Mouse (Mus musculus) embryonic facial prominence, embryonic 14.5 days (tissue): ENCODE measurements around the gene Pex11a. TPM values are rescaled to one million over a fixed set of nuclear protein-coding genes. Genes with fewer than 3 reads are reported as not detected.
A peak's percentile ranks its signal among the peaks of the same experiment; 100 is the strongest.
"Not testable (repeated sequence)": the region's sequence is repeated elsewhere in the genome, so short reads cannot be mapped to it uniquely, and the experiment has no call there.

Experiments
- ATAC-seq: fragments of 200-750 bp; cut with Nextera tagmentation; 2 replicates; pipeline ENCODE4 v1.8.0; 2017; ENCODE audit warnings: low read depth, moderate number of reproducible peaks, moderate TSS enrichment
- DNase-seq: peaks from one replicate; pipeline ENCODE4 v3.0.0-alpha.2; 2015; ENCODE audit warnings: low spot score
- H3K27ac ChIP-seq: fragments of 300-500 bp; sonication (generic); replicated peaks from 2 replicates; pipeline ENCODE4 v1.5.1; 2014; ENCODE audit warnings: low read depth, mild to moderate bottlenecking, low read length, moderate library complexity
- H3K27me3 ChIP-seq: fragments of 300-500 bp; sonication (generic); replicated peaks from 2 replicates; pipeline ENCODE4 v1.6.1; 2014; ENCODE audit warnings: low read length; ENCODE audit not compliant: control insufficient read depth, insufficient read depth
- H3K36me3 ChIP-seq: fragments of 300-500 bp; sonication (generic); 2 replicates; pipeline ENCODE4 v1.6.1; 2014; ENCODE audit warnings: low read length, mixed read lengths; ENCODE audit not compliant: control insufficient read depth, insufficient read depth
- H3K4me1 ChIP-seq: fragments of 300-500 bp; sonication (generic); 2 replicates; pipeline ENCODE4 v1.6.1; 2014; ENCODE audit warnings: antibody characterized with exemption, low read length; ENCODE audit not compliant: control insufficient read depth, insufficient read depth
- H3K4me2 ChIP-seq: fragments of 300-500 bp; sonication (generic); 2 replicates; pipeline ENCODE4 v1.6.1; 2014; ENCODE audit warnings: low read depth, mild to moderate bottlenecking, low read length, moderate library complexity, mixed read lengths
- H3K4me3 ChIP-seq: fragments of 300-500 bp; sonication (generic); 2 replicates; pipeline ENCODE4 v1.5.1; 2014; ENCODE audit warnings: low read depth, mild to moderate bottlenecking, low read length
- H3K9ac ChIP-seq: fragments of 300-500 bp; sonication (generic); 2 replicates; pipeline ENCODE4 v1.6.1; 2014; ENCODE audit warnings: low read depth, mild to moderate bottlenecking, low read length, moderate library complexity, mixed read lengths
- H3K9me3 ChIP-seq: fragments of 300-500 bp; sonication (generic); 2 replicates; pipeline ENCODE4 v1.6.1; 2016; ENCODE audit warnings: low read length; ENCODE audit not compliant: control insufficient read depth
- WGBS: fragments of 180-500 bp; shearing (Covaris S2); extraction: QIAGEN DNeasy Blood & Tissue Kit; methylation state at CpG from one replicate; pipeline ENCODE4 v1.1.7; 2014; 5-methylcytosine and 5-hydroxymethylcytosine counted together
- polyA plus RNA-seq: library from polyadenylated mRNA; unstranded; fragments of >200 nt; fragmentation: Nextera tagmentation; extraction: Ambion mirVana; gene quantifications from 2 replicates; pipeline ENCODE4 v1.2.1, GENCODE M21; 2014

Gene Pex11a
- 9.2 and 9.4 TPM in 2 replicates for polyA plus RNA-seq

DNA sequence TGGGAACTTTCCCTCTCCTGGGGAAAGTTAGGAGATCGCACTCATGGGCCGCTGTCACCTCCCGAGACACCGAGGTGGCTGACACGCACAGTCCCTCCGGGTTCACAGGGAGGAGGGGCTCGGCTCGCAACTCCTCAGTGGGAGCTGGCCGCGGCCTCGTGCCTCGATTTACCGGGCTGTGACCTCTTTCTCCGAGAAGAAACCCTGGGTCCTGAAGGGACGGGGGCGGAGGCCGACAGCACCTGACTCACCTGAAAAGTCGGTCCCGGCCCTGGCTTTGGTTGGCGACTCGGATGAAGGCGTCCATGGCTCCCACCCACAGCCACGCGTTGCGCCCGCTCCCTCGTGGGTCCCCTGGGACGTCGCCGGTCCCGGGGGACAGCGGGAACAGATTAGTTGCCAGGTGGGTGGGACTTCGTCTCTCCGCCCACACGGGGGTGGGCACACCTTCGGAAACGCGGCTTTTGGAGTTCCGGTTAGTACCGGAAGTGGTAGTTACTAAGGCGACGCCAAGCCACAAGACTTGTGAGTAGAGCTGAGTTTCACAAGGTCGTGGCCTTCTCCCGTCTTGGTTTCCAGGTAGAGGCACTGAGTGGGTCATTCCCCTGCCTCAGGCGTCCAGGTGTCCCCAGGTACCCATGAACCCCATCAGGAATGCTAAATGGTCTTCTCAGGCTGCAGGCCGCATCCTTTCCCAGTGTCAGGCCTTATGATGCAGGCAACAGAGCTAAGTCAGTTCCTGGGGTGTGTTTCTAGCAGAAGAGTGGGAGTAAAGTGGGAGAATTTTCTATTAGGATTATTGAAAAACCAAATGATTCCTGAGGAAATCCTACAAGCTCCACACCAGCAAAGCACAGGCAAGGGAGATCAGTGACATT is at the start of gene Pex11a, which contains the start of gene Wdr93:
Gene Pex11a (minus strand): TSS at position 473 of the 878 bp plus-strand sequence.
Gene Wdr93 (plus strand): TSS at position 505 of the 878 bp plus-strand sequence.
- peak within 1 kb of the TSS; percentile 81 for H3K4me2 ChIP-seq
- no peaks in the 10 kb centered on the region for H3K27me3 ChIP-seq
- H3K9ac ChIP-seq, result peak within 1 kb of the TSS; percentile 65
- ATAC-seq, result peak; percentile 85
- H3K27ac ChIP-seq, result no peak within 1 kb of the TSS
- 6% methylated on average over 22 of the region's 46 CpGs for WGBS
- DNase-seq, result peak; percentile 95
- no peaks in the 10 kb centered on the region for H3K9me3 ChIP-seq
- no peaks in the 10 kb centered on the region for H3K4me1 ChIP-seq
- peak within 1 kb of the TSS; percentile 56 for H3K4me3 ChIP-seq
- no peaks in the 10 kb centered on the region; the same call in 1 of the 2 replicates for H3K36me3 ChIP-seq

DNA sequence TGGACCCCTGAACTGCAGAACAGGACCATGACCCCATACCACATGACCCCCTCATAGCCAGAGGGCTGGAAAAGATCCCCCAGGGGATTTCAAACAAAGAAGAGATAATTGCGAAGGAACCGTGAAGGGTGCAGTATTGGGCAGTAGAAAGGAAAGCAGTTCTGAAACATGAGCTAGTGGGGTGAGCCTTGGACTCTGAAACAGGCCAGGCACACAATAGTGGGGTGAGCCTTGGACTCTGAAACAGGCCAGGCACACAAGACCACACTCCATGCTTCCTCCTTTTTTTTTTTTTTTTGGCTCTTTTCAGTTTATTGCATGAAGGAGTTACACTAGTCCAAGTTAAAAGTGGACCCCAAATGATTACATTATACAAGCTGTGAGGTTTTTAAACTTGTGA is 46.9 kb upstream of the Pex11a start:
- H3K9me3 ChIP-seq, H3K4me3 ChIP-seq, ATAC-seq, H3K4me2 ChIP-seq, H3K36me3 ChIP-seq, DNase-seq, H3K27ac ChIP-seq, H3K9ac ChIP-seq, H3K4me1 ChIP-seq: not testable (repeated sequence)
- H3K27me3 ChIP-seq, result peaks cover 39% of the 10 kb centered on the region
- 24% methylated on average over 2 of the region's 2 CpGs for WGBS

DNA sequence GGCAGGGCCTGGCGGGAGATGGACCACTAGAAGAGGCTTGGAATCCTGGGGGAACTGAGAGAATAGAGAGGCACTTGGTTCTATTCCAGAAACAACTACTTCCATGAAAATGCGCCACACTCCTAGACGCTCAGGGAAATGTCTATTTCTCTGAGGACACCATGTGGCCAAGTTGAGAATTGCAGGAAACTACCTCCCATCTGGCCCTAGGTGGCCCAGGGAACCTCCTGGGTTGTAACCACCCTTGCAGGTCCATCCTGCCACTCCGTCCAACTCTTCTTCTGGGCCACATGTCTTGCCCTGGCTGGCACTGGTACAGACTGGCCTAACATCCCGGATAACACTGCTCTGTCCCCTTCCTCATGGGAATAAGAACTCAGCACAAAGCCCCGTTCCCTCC is 43.4 kb upstream of the Pex11a start:
- peaks cover 10% of the 10 kb centered on the region for H3K27me3 ChIP-seq
- no peaks in the 10 kb centered on the region for H3K9me3 ChIP-seq
- H3K4me1 ChIP-seq, result no peaks in the 10 kb centered on the region
- no peak overlapping the region for H3K27ac ChIP-seq
- H3K9ac ChIP-seq, result no peak overlapping the region
- DNase-seq, result peak; percentile 71
- H3K4me3 ChIP-seq, result no peak overlapping the region
- peak; percentile 55; the same call in 1 of the 2 replicates for ATAC-seq
- no peak overlapping the region for H3K4me2 ChIP-seq
- no peaks in the 10 kb centered on the region for H3K36me3 ChIP-seq
- WGBS, result 14% methylated on average over 6 of the region's 6 CpGs

DNA sequence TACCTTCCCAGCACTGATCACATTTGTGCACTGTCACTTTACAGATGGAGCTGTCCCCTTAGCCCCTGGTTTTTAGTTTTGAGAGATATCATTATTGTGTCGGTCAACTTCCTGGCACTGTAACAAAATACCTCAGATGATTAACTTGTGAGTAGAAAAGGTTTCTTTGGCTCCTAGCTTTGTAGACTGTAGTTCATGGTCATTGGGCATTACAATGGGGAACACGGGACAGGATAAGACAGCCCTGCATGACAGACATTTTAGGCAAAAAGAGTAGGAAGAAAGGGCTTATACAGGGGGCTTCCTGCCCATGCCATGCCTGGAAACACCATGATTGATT is 39.6 kb upstream of the Pex11a start:
- no peak overlapping the region for H3K4me3 ChIP-seq
- no peak overlapping the region for H3K27ac ChIP-seq
- H3K9ac ChIP-seq, result no peak overlapping the region
- H3K36me3 ChIP-seq, result no peaks in the 10 kb centered on the region
- no peak for DNase-seq
- no peaks in the 10 kb centered on the region for H3K4me1 ChIP-seq
- no peaks in the 10 kb centered on the region for H3K9me3 ChIP-seq
- H3K4me2 ChIP-seq, result no peak overlapping the region
- H3K27me3 ChIP-seq, result no peaks in the 10 kb centered on the region
- ATAC-seq, result no peak
- WGBS, result 71% methylated on average over 2 of the region's 2 CpGs

DNA sequence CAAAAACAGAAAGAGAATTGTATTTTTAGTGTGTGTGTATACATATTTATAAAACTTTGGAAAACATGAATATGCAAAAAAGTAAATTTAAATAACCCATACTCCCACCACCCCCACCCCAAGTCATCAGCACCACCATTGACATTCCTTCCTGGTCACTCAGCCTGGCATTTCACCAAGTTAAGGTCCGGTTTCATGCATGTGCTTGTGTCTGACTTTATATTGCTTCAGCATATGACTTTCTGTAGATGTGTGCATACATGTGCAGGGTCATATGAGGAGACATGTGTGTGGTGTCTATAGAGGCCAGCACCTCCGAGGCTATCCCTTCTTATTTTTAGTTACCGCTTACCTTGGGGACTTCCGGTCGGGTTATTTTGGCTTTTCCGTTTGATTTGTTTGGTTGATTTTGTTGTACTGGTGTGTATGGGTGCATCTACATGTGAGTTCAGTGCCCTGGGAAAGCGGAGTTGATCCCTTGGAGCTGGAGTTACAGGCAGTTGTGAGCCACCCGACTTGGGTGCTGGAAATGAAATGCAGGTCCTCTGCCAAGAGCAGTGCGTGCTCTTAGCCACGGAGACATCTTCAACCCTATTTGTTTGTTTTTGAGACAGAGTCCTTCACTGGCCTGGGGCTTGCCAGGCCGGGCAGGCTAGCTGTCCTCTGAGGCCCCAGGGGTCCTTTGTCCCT is 39.0 kb upstream of the Pex11a start:
- no peak for DNase-seq
- Histone ChIP-seq H3K4me1 (no peaks in the 10 kb centered on the region), H3K27me3 (no peaks in the 10 kb centered on the region), H3K9me3 (no peaks in the 10 kb centered on the region), H3K27ac (no peak overlapping the region), H3K4me3 (no peak overlapping the region), H3K4me2 (no peak overlapping the region), H3K36me3 (no peaks in the 10 kb centered on the region), H3K9ac (no peak overlapping the region)
- 78% methylated on average over 11 of the region's 11 CpGs for WGBS
- no peak for ATAC-seq

DNA sequence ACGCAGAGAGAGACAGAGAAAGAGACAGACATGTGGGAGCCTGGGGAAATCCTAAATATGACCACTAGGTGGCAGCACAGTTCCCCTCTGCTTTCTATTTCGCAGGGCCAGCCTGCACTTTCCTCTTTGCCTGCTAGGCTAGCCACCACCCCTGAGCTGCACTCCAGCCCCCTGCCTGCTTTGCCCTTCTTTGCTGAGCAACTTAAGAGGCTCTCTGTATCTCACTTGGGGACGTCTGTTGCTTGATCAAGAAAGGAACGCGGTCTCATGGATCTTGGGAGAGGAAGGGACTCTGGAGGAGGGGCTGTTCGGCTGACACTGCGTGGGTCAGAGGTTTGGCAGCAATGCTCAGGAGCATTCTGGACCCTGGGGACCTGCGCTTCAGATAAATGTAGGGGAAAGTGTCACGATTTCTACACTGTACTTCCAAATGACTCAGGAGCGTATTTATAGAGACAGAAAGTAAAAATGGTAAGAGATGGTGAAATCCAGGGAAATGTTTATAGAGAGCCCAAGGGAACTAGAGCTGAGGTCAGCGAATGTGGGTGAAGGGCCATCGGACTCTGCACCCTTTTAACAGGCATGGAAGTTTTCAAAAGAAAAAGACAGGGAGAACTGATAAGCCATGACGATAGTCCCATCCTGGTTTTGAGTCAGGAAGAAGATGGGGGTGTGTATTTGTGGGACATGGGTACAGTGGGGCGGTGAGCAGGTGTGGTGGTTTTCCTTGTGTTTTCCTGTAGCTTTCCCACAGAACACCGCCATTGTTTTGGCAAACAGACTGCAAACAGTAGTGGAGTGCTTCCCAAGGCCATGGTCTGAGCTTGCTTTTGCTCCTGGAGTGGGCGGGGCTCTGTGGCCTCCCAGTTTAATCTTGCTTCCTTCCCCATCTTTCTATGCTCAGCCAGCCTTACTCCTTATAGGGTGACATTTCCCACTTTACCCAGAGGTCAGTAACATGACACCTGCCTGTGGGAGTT is 38.0 kb upstream of the Pex11a start:
- ATAC-seq (peak; percentile 75), DNase-seq (peak; percentile 76)
- Histone ChIP-seq H3K4me3 (peak overlapping the region; percentile 23), H3K9ac (peak overlapping the region; percentile 45; the same call in 1 of the 2 replicates), H3K27me3 (no peaks in the 10 kb centered on the region), H3K4me2 (peak overlapping the region; percentile 52), H3K27ac (no peak overlapping the region), H3K36me3 (no peaks in the 10 kb centered on the region), H3K9me3 (no peaks in the 10 kb centered on the region), H3K4me1 (no peaks in the 10 kb centered on the region)
- 32% methylated on average over 16 of the region's 16 CpGs for WGBS

DNA sequence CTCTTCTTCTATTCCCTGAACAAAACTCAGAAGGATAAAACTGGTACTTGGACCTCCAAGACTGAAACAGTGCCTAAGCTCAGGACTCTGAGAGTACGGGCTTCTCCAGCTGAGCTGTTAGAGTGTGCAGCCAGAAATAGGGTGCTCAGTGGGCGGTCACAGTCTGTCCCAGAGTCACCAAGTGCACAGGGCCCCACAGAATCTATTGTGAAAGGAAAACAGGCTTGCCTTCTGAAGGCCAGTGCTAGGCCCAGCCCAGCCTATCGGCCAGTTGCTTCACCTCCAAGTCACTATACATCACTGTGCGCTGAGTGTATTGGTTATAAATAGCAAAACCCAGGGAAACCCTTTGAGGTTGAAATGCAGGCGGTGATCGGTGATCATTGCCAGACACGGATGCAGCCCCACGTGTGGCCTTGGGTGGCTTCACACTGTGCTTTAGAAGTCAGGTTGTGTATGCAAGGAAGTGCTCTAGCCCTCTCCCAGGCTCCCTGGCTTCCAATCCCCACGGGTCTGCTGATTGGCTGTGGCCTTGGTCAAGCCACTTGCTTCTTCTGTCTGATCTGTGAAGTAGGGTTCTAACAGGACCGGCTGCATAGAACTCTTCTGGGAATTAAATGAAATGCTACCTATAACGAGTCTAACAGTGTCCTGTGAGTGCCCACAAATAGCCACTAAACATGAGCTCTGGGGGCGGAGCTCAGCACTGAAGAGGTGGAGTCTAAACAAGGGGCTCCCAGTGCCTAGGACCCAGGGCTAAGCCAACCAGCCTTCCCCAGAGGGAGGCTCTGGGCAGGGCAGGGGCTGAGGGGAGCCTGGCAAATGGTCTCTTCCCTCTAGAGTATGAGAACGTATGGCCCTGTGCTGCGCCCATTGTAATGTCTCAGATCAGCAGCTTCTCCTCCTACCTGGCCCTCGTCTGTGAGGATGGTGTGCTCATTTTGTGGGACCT is 28.9 kb upstream of the Pex11a start:
- ATAC-seq, result no peak
- H3K9ac ChIP-seq, result no peak overlapping the region
- H3K9me3 ChIP-seq, result no peaks in the 10 kb centered on the region
- no peak overlapping the region for H3K4me3 ChIP-seq
- H3K4me1 ChIP-seq, result no peaks in the 10 kb centered on the region
- no peaks in the 10 kb centered on the region for H3K27me3 ChIP-seq
- 40% methylated on average over 14 of the region's 15 CpGs for WGBS
- H3K4me2 ChIP-seq, result no peak overlapping the region
- no peak for DNase-seq
- H3K36me3 ChIP-seq, result no peaks in the 10 kb centered on the region
- H3K27ac ChIP-seq, result no peak overlapping the region
